Mouse (Mus musculus): ENCODE data around the gene Robo2.
"Not testable (repeated sequence)": the region's sequence is repeated elsewhere in the genome, so short reads cannot be mapped to it uniquely, and the experiment has no call there.

Robo2 gene

DNA sequence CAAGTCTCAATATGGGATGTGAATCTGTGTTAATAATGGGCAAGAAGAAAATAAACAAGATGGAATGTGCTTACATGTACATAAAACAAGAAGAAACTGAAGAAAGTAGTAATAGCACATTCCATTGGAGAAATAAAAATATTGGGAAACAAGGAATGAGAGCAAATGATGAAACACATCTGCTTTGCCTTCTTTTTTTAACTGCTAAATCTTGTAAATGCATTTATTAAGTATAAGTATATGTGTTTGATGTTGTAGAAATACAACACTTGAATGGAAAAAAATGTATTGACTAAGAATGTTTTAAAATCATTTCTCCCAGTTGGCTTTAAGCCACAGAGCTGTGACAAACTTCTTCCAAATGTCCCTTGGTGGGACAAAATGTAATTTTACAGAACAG is 350.1 kb downstream of the Robo2 start:
- DNase-seq: no peak

DNA sequence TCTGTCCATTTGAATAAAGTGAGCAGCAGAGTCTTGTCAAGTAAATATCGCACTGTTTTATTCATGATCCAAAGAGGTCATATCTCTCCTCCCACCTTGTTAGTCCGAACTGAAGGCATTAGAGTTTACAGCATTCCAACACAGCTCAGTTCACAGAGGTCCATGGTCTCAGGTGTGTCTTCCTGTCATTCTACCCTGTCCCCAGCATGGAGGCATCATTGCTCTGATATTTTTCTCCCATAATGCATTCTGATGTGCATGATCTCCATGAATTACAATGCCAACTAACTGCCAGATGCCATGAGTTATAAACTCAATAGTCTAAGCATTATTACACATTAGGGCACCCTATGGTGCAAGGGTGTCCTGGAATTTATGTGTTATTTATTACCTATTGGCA is 354.7 kb downstream of the Robo2 start:
- no peak for DNase-seq

DNA sequence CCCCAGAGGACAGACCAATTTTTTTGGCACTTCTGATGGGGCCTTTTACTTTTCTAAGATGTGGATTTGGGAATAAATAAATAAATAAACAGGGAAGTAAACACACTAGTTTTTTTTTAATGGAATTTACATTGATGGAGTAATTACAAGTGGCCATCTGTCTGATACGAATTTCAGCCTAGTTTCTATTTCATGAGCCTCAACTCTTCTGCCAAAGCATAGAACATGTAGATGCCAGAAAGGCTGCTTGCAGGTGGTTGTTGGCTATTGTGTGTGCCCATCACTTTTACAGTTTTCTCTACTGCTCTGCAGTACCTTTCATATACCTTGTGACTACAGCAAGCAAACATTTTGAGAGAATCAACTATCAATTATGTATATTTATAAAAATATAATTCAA is 355.4 kb downstream of the Robo2 start:
- no peak for DNase-seq

DNA sequence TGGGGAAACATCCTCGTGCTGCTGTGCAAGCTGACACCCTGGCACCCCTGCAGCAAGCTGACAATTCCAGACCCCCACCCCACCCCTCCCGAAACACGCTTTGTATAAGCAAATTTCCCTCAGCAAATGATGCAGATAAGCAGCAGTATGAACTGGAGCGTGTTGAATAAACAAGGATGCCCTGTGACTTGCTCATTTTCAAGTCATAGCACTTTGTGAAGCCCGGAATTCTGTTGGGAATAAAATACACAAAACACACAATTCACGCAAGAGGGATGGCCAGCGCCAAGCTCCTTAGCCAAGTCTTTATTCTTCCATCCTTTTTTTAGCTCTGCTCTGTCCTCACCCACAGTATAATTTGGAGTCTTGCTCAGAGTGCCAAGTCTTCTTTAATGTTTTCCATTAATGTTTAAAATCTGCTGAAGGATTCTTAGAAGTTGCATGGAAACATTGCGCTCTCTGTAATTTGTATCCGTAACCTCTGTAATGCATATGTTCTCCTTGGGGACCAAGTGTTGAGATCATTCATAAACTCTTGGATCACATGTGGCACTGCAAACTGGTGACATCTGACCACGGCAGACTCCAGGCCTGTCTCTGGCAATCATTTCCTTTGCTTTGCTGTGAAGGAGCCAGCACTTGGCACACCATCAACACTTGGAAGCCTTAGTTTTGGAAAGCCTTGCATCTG is 356.4 kb downstream of the Robo2 start:
- DNase-seq: peak; percentile 36

DNA sequence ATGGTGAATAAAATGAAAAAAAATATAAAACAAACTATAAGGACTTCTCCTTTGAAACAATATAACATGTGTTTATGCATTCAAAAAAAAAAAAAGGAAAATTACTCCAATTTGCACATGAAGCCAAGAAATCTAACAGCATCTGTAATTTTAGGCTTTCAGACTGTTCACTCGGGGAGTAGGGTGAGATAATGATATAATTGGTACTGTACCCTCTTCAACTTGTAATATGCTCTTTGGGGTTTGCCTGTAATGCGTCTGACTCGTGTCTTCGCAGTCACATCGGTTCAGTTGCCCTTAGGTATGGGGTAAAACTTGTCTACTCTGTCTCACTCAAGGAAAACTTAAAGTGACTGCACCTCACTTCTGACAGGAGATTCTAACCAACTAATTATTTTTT is 362.2 kb downstream of the Robo2 start:
- DNase-seq: no peak

DNA sequence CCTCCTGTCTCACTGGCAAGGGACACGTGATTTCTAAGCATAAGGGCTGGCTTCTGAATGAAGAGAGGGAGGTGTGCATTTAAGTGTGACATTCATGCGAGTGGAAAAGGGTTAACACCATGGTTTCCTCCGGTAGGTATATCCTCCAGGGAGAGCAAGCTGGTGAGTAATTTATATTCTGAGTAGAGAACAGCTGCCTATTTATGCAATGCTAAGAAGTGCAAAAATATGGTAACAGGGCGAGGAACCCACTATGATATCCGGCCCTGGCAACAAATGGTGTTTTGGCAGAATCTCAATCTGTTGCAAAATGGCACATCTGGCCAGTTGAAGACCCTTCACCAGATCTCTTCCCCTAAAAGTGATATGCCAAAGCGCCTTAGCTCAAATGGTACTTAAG is 362.6 kb downstream of the Robo2 start:
- DNase-seq: no peak

DNA sequence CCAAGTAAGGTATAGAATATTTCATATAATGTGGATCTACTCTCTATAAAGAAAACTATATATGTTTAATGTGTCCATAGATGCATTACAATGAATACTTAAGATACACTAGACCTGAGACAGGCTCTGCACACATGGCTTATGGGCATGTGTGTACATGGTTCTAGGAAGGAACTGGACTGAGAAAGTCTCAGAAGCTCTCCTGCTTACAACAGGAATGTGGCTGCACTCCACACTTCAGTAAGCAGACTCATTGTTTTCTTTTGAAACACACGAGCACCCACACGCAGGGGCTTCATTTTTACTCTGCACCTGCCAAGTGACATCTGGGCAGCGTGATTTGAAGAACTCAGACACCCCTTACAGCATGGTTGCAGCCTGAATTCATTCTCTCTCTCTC is 364.4 kb downstream of the Robo2 start:
- DNase-seq: no peak

DNA sequence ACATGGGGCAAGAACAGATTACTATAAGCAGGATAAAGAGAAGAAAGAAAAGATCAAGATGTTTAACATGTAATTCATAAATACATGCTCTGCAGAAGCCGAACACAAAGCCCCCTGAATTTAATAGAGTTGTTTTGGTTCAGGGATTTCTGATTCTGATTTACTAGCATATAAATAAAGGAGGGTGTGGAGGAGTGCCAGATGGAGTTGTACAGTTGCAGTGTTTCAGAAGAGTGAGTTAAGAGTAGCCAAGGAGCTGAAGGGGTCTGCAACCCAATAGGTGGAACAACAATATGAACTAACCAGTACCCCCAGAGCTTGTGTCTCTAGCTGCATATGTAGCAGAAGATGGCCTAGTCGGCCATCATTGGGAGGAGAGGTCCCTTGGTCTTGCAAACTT is 370.8 kb downstream of the Robo2 start:
- not testable (repeated sequence) for DNase-seq

DNA sequence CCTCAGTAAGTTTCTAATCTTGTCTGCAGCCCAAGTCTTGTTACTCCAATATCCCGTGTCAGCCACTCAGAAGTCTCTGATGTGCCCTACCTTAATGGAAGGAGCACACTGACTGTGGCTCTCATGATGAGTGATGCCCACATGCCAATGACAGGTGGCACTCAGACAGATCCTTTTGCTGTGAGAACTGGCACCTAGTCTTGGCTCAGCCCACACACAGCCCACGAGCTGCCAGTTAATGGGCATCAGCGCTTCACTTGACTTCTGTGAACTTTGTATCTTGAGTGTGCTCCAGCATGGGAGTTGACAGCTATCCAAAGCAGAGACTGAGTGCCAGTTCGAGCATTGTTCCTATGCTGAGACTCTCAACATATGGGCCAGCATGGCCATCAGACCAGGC is 383.8 kb downstream of the Robo2 start:
- no peak for DNase-seq

DNA sequence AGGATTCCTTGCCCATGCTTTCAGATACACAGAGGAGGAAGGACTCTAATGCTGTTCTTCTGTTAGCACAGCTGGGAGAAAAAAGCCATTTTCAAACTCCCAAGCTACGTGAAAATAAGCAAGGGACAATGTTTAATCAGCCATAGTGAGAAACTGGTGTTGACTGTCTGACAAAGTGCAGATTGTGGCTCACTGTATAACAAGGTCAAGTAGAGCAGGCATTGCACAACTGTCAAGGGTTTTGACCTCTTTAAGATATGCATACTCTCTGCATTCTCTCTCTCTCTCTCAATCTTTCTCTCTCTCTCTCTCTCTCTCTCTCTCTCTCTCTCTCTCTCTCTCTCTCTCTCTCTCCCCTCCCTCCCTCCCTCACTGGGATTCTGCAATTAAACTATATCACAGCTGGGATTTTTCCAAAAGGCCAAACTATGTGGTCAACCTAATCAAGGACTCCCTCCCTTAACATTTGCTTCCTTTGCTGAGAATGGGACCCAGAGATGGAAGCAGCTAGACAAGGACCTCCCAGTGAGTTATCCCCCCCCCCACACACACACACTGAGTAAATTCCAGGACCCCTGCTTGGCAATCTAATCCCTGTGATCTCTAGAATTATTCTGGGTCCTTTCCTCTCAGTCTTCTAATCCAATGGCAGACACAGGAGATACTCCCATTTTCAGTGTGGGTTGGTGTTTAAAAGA is 389.2 kb downstream of the Robo2 start:
- no peak for DNase-seq

DNA sequence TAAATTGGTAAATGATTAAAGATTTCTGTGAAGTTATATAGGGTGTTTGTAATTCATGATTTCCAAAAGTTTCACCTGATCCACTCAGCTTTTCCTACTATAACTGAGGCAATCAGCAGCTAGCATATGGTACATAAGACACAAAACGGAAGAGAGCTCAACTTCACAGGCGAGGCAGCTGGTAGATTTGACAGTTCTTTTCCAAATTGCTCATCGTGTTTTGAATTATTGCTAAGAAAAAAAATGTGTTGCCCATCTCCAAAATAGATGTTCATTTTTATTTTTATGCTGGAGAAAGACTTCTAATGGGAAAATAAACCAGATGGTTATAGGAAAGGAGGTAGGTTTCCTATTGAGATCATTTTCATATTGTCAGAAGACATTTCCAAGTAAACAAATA is 405.9 kb downstream of the Robo2 start:
- DNase-seq: peak; percentile 58

DNA sequence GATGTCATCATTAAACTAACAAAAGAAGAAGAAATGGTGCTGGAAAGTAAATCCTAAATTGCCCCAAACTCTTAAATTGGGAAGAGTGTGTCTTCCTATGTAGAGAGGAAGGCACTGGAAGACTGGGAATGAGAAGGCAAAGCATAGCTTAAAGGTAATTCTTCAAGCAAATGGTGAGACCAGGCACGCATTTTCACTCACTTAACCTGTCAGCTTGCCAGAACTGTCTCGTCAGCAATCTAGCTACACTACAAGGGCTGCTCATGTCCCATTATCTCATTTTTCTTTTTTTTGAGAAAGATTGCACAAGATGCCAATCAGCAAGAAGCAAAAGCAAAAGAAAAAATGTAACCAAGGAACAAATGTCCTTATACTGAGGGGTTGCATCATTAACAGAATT is 410.3 kb downstream of the Robo2 start:
- DNase-seq: no peak

DNA sequence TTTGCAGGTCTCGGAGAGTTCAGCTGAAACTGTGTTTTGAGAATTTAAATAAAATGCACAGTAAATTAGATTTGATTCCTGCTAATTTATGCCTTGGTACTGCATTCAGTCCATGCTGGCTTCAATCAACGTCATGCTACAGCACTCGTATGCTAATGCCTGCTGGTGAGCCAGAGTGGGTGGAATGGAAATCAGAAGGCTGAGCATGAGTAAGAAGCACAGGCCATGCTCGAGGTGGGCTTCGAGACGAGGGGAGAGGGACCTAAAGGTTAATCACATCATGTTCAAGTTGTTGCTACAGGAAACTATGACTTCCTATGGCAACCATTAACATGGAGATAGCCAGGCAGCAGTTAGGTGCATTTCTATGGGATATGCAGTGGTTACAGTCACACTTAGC is 420.4 kb downstream of the Robo2 start:
- DNase-seq: no peak

DNA sequence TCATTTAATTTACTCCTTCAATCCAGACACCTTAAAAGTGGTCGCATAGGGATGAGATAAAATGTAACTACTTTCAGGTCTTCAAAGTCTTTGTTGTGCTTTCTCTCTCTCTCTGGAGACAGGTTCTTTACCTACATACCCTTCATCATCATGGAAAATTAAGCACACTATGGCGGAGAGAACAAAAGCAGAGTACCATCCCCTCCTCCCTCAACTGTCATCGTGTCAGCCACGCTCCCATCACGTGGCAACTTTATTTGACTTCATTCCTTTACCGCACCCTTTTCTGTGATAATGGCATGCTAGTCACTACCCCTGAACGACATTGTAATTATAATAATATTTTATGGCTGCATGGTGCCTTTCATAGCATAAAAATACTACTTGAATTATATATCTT is 442.1 kb downstream of the Robo2 start:
- no peak for DNase-seq

DNA sequence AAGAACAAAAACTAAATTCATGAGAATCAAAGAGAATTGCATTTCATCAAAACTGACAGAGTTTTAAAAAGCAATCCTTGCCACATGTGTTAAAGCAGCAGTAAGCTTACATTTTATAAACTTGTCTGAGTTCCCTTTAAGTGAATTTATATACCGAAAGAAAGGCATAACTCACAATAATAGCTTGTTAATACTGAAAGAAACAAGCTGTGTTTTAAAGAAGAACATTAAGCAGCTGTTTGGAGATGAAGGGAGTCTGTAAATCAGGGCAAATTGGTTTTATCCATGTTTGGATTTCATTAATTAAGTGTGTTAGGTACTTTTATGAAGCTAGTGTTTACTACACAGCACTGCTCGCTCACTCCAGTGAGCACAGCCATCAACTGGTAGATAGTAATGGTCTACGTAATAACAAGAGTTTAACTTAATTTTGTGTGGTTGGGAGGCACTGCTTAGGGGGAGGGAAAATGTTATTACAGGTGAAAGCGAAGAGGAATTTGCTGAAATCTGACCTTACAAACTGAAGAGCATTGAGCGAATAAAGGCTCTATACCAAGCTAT is 447.2 kb downstream of the Robo2 start:
- no peak for DNase-seq

DNA sequence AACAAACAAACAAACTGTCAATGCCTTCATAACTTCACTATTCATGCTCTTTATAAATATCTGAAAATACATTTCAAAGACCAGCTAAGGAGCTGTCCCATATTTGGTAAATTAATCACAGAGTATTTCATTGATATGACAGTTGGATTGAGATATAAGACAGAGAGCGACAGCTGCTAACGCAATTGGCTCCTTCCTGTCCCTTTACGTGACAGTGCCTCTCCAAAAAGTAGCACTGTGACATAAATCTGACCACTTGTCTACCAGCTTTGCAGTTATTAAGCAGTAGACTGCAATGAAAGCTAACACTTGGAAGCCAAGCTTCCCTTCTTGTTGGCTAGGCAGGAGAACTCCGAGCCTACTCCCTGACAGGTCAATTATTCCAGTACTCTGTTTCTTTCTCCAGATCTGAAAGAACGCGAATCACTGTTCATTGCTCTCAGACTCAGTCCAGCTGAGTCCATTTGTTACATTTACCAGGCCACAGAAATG is 452.1 kb downstream of the Robo2 start:
- no peak for DNase-seq

DNA sequence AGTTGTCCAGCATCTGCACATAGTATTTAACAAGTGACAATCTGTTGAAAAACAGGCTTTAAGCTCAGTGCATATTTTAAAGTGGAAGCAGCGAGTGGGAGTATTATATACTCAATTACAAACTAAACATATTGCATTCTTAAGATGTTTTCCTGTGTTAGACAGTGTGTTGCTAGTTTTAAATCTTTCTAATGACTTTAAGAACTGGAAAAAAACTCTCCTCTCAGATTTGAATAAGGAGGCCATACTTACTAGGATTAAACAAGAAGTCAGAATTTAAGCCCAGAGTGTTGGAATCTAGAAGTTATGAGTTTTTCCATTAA is 453.1 kb downstream of the Robo2 start:
- no peak for DNase-seq

DNA sequence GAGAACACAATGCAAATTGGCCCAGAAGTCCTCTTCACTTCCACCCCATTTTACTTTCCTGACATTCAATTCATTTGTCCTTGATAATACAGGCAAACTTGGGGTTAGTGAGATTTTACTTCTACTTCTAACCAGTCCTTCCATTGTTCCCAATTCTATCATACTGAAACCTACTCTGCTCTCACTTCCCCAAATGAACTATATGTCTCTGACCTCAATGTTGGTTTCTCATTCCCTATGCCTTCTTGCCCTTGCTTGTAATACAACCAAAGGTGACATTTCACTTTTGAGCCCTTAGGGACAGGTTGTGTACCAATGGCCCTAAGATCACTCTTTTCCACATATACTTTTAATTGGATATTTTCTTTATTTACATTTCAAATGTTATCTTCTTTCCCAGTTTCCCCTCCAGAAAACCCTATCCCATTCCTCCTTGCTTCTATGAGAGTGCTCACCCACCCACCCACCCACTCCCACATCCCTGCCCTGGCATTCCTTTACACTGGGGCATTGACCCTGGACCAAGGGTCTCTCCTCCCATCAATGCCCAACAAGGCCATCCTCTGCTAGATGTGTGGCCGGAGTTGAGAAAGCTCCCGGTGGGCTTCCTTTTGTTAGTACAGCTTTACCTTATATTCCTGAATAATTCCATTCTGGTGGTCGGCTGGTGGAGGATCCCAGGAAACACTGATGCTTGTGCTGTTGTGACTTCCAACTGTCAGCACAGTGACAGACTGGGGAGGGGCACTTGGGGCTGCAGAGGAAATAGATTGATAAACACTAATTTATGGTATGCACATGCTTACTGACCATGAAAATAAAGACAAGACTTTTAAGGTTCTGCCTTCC is 453.7 kb downstream of the Robo2 start:
- no peak for DNase-seq

DNA sequence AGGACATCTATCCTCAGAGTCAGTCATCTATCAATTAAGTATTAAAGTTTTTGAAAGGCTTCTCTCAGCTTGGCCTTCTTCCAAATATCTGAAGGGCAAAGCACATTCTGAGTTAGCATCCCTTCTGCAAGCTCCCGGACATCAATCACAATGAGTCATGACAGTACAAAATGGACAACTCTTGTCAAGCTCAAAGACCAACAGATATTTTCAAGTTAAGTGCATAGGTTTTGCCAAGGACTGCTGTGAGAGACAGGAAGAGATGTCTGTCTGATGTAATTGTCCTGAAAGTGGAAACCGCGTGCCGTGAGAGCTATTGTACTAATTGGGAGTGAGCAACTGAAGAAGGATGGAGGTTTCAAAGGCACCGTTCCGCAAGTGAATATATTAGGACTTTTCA is 465.5 kb downstream of the Robo2 start:
- DNase-seq: no peak

DNA sequence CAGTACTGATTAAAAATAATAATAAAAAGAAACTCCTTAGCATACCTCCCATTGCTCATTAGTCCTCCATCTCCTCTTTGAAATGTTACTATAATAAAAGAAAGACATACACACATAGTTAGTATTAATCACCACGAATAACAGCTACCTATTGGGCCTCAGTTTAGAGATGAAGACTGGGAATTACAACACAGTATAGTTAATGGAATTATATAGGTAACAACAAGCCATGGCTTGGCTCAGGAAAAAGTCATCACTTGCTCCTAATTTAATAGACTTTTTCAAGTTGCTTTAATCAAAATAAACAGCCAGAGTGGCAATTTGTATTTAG is 471.4 kb downstream of the Robo2 start:
- no peak for DNase-seq

DNA sequence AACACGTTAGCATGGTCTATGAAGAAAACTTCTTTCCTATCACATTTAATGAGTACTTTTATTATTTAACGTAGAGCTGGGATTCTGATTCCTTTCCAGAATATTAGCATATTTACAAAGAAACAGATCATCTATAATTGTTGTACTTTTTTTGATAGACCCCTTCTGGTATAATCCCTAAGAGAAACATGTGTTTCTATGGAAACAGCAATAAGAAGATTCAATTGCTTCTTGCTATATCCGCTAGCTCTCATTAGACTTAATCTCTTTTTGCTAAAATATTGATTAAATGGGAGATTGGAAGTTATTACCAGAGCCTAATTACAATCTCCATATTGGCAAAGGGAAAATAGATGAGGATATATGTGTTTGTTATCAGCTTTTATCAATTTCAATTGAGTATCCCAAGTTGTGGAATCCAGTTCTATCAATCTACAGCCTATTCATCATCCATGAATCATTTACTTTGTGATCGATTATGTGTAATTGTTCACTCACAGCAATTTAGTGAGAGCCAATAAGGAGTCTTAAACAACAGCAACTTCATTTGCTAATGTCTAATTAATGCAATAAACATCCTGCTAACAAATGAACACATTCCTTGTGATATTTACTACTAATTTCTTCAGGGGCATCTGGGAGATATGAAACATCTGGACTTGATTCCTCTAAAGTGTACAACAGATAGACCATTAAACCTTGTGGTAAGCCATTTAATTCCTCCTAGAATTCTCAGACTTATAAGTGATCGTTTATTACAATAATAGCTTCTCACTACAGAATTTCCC is 472.0 kb downstream of the Robo2 start:
- no peak for DNase-seq

DNA sequence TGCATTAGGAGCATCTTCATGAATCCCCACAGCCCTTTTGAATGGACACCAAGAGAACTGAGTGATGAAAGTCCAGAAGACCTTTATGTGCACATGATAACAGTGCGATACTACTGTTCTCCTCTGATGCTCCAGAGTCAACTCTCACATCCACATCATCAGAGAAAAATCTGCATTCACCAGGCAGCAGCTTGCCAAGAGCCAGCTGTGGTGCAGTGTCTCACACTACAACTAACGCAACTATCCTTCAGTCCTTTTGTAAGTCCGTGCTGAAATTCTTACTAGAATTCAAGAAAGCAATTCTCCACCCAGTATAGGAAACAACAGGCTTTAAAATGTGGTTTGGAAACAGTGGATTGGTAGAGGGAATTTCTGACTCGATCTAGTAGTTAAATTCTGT is 481.3 kb downstream of the Robo2 start:
- DNase-seq: no peak

DNA sequence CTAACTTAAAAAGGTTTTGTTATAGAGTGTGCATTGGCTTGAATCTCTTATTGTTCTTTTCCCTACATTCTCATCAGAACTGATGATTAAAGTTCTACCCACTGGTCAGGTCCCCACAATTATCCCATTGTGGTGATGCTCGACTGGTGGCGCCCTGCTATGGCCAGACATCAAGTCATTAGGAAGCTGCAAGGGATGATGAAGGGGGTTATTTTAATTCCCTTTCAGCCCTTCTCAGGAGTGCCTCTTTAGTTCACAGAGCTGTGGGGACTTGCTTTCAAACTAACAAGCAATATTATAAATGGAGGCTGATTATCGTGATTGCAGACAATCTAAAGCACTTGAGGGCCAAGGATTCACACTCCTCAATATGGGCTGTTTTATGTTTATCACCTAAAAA is 484.1 kb downstream of the Robo2 start:
- no peak for DNase-seq
